Mouse (Mus musculus) myocyte (in vitro differentiated cells): Measurements from ENCODE around the gene Otx2.

ENCODE experiments used
- CEBPB ChIP-seq: IDR thresholded peaks from 2 replicates; pipeline ENCODE4 v1.6.1; 2011; ENCODE audit warnings: mild to moderate bottlenecking, moderate library complexity; ENCODE audit not compliant: poor library complexity, insufficient read depth, severe bottlenecking
- E2F4 ChIP-seq: IDR thresholded peaks from one replicate; pipeline ENCODE4 v1.6.1; 2011; ENCODE audit warnings: mild to moderate bottlenecking, control low read depth, moderate library complexity; ENCODE audit not compliant: insufficient read depth
- MAX ChIP-seq: IDR thresholded peaks from one replicate; pipeline ENCODE4 v1.6.1; 2011; ENCODE audit warnings: low read depth, mild to moderate bottlenecking, control low read depth
- MYOD1 ChIP-seq, 3 experiments: IDR thresholded peaks; one replicate each; pipeline ENCODE4 v1.6.1; 2011; ENCODE audit warnings: control low read depth in 2 of 3, low read depth in 2 of 3, mild to moderate bottlenecking in 2 of 3, moderate library complexity in 1 of 3; ENCODE audit not compliant: insufficient read length in 2 of 3, control insufficient read depth in 1 of 3
- MYOG ChIP-seq, 3 experiments: IDR thresholded peaks; one replicate each; pipeline ENCODE4 v1.6.1; 2011; ENCODE audit warnings: control low read depth in 2 of 3, low read depth in 2 of 3, mild to moderate bottlenecking in 2 of 3; ENCODE audit not compliant: insufficient read length in 2 of 3, control insufficient read depth in 1 of 3, insufficient read depth in 1 of 3
- POLR2A ChIP-seq: IDR thresholded peaks from one replicate; pipeline ENCODE4 v1.6.1; 2011; ENCODE audit warnings: low read depth, mild to moderate bottlenecking, control low read depth, moderate library complexity; ENCODE audit not compliant: insufficient read length
- POLR2AphosphoS2 ChIP-seq: IDR thresholded peaks from one replicate; pipeline ENCODE4 v1.6.1; 2011; ENCODE audit warnings: low read depth, control low read depth; ENCODE audit not compliant: insufficient read length
- SRF ChIP-seq: IDR thresholded peaks from one replicate; pipeline ENCODE4 v1.6.1; 2011; ENCODE audit warnings: low read depth; ENCODE audit not compliant: control insufficient read depth, insufficient read length
- TCF12 ChIP-seq: IDR thresholded peaks from one replicate; pipeline ENCODE4 v1.6.1; 2011; ENCODE audit warnings: mild to moderate bottlenecking, control low read depth; ENCODE audit not compliant: poor library complexity, insufficient read depth, severe bottlenecking
- TCF3 ChIP-seq: IDR thresholded peaks from one replicate; pipeline ENCODE4 v1.6.1; 2011; ENCODE audit warnings: low read depth, control low read depth; ENCODE audit not compliant: insufficient read length
- USF1 ChIP-seq: IDR thresholded peaks from one replicate; pipeline ENCODE4 v1.6.1; 2011; ENCODE audit warnings: low read depth, mild to moderate bottlenecking, control low read depth, moderate library complexity

GRCm38 (mm10) chr14:48653081-48653480 is 20.5 kb downstream of the Otx2 start:
- TF ChIP-seq TCF12 = no peak
- TF ChIP-seq E2F4 = no peak
- TF ChIP-seq MAX = no peak
- no peak for TF ChIP-seq POLR2A
- TF ChIP-seq MYOG (IDR thresholded peaks at IDR 0.05; ENCODE audit: control insufficient read depth in 1 of 3, insufficient read depth in 1 of 3, insufficient read length in 2 of 3, low read depth in 2 of 3) = no peak
- TF ChIP-seq TCF3 = no peak
- TF ChIP-seq POLR2AphosphoS2 = no peak
- no peak for TF ChIP-seq CEBPB
- TF ChIP-seq USF1 = no peak
- TF ChIP-seq MYOD1 (IDR thresholded peaks at IDR 0.05; ENCODE audit: control insufficient read depth in 1 of 3, insufficient read length in 2 of 3, low read depth in 2 of 3) = no peak
- no peak for TF ChIP-seq SRF
